Mouse (Mus musculus) lung, adult 2 months (tissue): Measurements from ENCODE around the gene Nos1ap.

ENCODE experiments used
- CTCF ChIP-seq: fragments of 200-500 bp; IDR thresholded peaks from 2 replicates; pipeline ENCODE4 v1.5.1; 2011; ENCODE audit warnings: mild to moderate bottlenecking, low read length, control low read depth; ENCODE audit not compliant: insufficient read depth
- POLR2A ChIP-seq: fragments of 200-500 bp; IDR thresholded peaks from 2 replicates; pipeline ENCODE4 v1.6.1; 2011; ENCODE audit warnings: low read depth, mild to moderate bottlenecking, control low read depth, low read length, borderline replicate concordance; ENCODE audit errors: extremely low read depth

GRCm38 (mm10) chr1:170302456-170302855 is 287.2 kb downstream of the Nos1ap start:
- TF ChIP-seq CTCF, result no peak
- no peak for TF ChIP-seq POLR2A
